Mouse (Mus musculus) liver, adult 2 months (tissue): ENCODE measurements around the gene Slc22a20. TPM values are rescaled to one million over a fixed set of nuclear protein-coding genes. Genes with fewer than 3 reads are reported as not detected.

Experiments
- DNase-seq: peaks from one replicate; pipeline ENCODE4 v3.0.0-alpha.2; 2011; ENCODE audit warnings: low read depth, low spot score; ENCODE audit errors: extremely low read depth
- H3K27ac ChIP-seq: fragments of 200-500 bp; replicated peaks from 2 replicates; pipeline ENCODE4 v1.5.1; 2012; ENCODE audit warnings: low read depth, mild to moderate bottlenecking, control low read depth, inconsistent platforms, low read length; ENCODE audit not compliant: insufficient read depth
- H3K27me3 ChIP-seq: fragments of 200-500 bp; 2 replicates; pipeline ENCODE4 v1.6.1; 2012; ENCODE audit warnings: mild to moderate bottlenecking, moderate library complexity, low read length, inconsistent platforms; ENCODE audit not compliant: control insufficient read depth, insufficient read depth
- H3K36me3 ChIP-seq: fragments of 200-500 bp; 2 replicates; pipeline ENCODE4 v1.6.1; 2012; ENCODE audit warnings: low read length, inconsistent platforms; ENCODE audit not compliant: control insufficient read depth, insufficient read depth
- H3K4me1 ChIP-seq: fragments of 200-500 bp; 2 replicates; pipeline ENCODE4 v1.6.1; 2011; ENCODE audit warnings: low read length; ENCODE audit not compliant: control insufficient read depth, insufficient read depth
- H3K4me3 ChIP-seq: fragments of 200-500 bp; 2 replicates; pipeline ENCODE4 v1.5.1; 2011; ENCODE audit warnings: low read depth, mild to moderate bottlenecking, control low read depth, low read length, moderate library complexity; ENCODE audit not compliant: insufficient read depth
- H3K79me2 ChIP-seq: fragments of 200-500 bp; 2 replicates; pipeline ENCODE4 v1.6.1; 2012; ENCODE audit warnings: inconsistent platforms, mild to moderate bottlenecking, low read length, moderate library complexity; ENCODE audit not compliant: control insufficient read depth, insufficient read depth
- H3K9ac ChIP-seq: fragments of 200-500 bp; 2 replicates; pipeline ENCODE4 v1.6.1; 2012; ENCODE audit warnings: low read depth, mild to moderate bottlenecking, control low read depth, inconsistent platforms, low read length
- CTCF ChIP-seq: fragments of 200-500 bp; IDR thresholded peaks from 2 replicates; pipeline ENCODE4 v1.5.1; 2011; ENCODE audit warnings: low read depth, low read length, control low read depth
- POLR2A ChIP-seq: fragments of 200-500 bp; IDR thresholded peaks from 2 replicates; pipeline ENCODE4 v1.6.1; 2011; ENCODE audit warnings: low read length, control low read depth; ENCODE audit not compliant: insufficient read depth; ENCODE audit errors: extremely low read depth
- WGBS: fragments of 180-500 bp; shearing (Covaris S2); methylation state at CpG from one replicate; pipeline ENCODE4 v1.1.7; 2018; 5-methylcytosine and 5-hydroxymethylcytosine counted together
- polyA plus RNA-seq: library from polyadenylated mRNA; depleted of rRNA; stranded (reverse); fragments of >200 nt; gene quantifications from 2 replicates; pipeline ENCODE4 v1.2.3, GENCODE M21; 2012
- total RNA-seq: library from RNA; depleted of rRNA; stranded (reverse); fragments of >200 nt; gene quantifications from 2 replicates; pipeline ENCODE4 v1.2.3, GENCODE M21; 2014

The Slc22a20 gene
- total and polyA plus RNA-seq, 2 experiments = not detected

DNA sequence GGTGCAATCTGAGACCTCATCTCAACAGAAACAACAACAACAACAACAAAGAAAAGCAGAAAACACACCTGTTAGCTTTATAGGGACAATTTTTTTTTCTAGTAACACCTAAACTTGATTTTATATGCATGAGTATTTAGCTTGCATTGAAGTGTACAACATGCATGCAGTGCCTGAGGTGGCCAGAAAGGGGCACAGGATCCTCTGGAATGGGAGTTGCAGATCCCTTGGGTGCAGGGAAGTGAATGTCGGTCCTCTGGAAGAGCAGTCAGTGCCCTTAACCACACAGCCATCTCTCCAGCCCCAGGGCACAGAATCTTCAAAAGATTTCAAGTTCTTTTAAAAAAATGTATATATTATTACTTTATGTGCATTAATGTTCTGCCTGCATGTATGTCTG, 23.3 kb downstream of the Slc22a20 start:
- DNase-seq = no peak
- Histone ChIP-seq H3K4me1 (peaks cover 9% of the 10 kb centered on the region; the same call in 1 of the 2 replicates), H3K36me3 (no peaks in the 10 kb centered on the region), H3K79me2 (no peaks in the 10 kb centered on the region; the same call in 1 of the 2 replicates), H3K4me3 (no peak overlapping the region), H3K27ac (no peak overlapping the region), H3K27me3 (no peaks in the 10 kb centered on the region), H3K9ac (no peak overlapping the region)
- 40% methylated on average over 1 of the region's 1 CpGs for WGBS
- TF ChIP-seq POLR2A = no peak
- no peak for TF ChIP-seq CTCF

DNA sequence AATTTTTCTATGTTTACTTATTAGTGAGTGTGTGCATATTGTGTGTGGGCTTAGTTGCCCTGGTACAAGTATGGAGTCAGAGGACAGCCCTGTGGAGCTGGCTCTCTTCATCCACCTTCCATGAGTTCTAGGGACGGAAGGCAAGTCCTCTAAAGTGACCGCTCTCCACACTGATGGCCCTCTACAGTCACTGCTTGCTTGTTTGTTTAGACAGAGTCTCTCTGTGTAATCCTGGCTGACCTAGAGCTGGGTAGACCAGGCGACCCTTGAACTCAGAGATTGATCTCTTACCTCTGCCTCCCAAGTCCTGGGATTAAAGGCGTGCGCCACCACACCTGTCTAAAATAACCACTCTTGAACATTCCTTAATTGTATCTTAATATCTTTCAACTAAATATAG, 28.6 kb downstream of the Slc22a20 start:
- peaks cover 15% of the 10 kb centered on the region for H3K4me1 ChIP-seq
- no peaks in the 10 kb centered on the region for H3K36me3 ChIP-seq
- DNase-seq = peak; percentile 95
- TF ChIP-seq POLR2A = no peak
- peak overlapping the region; percentile 29 for H3K27ac ChIP-seq
- 21% methylated on average over 5 of the region's 5 CpGs for WGBS
- H3K9ac ChIP-seq = no peak overlapping the region
- H3K79me2 ChIP-seq = no peaks in the 10 kb centered on the region; the same call in 1 of the 2 replicates
- H3K4me3 ChIP-seq = no peak overlapping the region
- no peaks in the 10 kb centered on the region for H3K27me3 ChIP-seq

DNA sequence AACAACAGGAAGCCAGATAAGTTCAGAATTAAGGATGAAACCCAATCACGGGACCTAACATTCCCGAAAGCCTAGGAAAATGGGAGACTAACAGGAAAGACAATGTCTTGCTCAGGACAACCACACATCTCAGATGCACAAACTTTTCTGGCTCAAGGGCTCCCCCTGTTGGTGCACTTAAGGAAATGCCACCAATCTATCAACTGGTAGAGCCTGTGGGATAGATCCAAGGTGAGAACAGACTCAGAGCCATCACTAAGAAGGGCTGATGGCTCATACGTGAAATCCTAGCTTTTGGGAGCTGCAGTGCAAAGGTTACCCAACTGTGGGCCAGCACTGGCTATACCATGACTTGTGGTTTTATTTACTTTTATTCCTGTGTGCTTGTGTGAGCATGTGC, 29.3 kb downstream of the Slc22a20 start:
- no peak overlapping the region for H3K9ac ChIP-seq
- H3K79me2 ChIP-seq = no peaks in the 10 kb centered on the region
- no peaks in the 10 kb centered on the region for H3K36me3 ChIP-seq
- peak overlapping the region; percentile 29 for H3K27ac ChIP-seq
- peak; percentile 53 for TF ChIP-seq CTCF
- no peak for TF ChIP-seq POLR2A
- H3K27me3 ChIP-seq = no peaks in the 10 kb centered on the region
- DNase-seq = peak; percentile 78
- 0% methylated on average over 3 of the region's 3 CpGs for WGBS
- H3K4me3 ChIP-seq = no peak overlapping the region
- peaks cover 15% of the 10 kb centered on the region for H3K4me1 ChIP-seq

DNA sequence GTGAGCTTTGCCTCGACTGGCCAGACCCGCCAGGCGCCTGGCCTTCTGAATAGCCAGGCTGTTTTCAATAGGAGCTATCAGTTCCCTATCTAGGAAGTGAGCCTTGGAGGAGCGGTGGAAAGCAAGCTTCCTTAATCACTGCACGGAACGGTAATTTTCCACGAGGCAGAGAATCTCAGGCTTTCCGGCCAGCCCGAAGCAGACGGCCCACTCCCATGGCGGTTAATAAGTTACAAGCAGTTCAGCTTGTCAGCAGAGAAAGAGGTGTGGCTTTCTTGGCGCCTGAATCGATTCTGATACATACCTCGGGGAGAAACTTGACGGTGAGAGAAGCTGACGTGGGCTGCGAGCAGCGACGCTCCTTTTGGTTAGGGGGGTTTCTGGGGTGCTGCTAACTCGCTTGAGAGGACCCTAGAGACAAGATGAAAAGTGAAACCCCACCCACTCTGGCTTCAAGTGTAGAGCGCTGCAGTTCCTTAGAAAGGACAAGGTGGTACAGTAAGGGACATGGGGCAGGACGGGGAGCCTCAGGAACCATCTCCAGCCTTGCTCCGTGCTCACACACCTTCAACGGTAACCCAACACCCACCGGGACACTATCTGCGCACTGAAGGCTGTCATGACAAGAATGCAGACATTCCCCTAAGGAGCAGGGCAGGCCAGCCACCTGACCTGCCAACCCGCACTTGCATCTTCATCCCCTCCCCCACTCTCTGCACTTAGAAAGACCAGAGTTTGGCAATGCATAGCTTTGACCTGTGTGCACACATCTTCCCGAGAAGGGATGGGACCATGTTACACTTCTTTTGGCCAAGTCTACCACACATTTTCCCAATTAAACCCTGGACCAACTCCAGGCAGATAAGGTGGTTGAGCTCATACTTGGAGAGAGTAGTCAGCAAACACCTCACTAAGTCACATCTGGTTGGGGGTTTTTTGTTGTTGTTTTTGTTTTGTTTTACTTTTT, 30.0 kb downstream of the Slc22a20 start:
- H3K27ac ChIP-seq = peak overlapping the region; percentile 72
- H3K9ac ChIP-seq = peak overlapping the region; percentile 19; the same call in 1 of the 2 replicates
- H3K4me3 ChIP-seq = 0 out of 2 replicates have a peak overlapping the region, but pooled peaks have one; percentile 2
- peak; percentile 78 for DNase-seq
- no peaks in the 10 kb centered on the region for H3K27me3 ChIP-seq
- 11% methylated on average over 28 of the region's 28 CpGs for WGBS
- H3K36me3 ChIP-seq = peaks cover under 1% of the 10 kb centered on the region; the same call in 1 of the 2 replicates
- H3K4me1 ChIP-seq = peaks cover 15% of the 10 kb centered on the region
- no peaks in the 10 kb centered on the region for H3K79me2 ChIP-seq
- TF ChIP-seq POLR2A (no peak), CTCF (no peak)

DNA sequence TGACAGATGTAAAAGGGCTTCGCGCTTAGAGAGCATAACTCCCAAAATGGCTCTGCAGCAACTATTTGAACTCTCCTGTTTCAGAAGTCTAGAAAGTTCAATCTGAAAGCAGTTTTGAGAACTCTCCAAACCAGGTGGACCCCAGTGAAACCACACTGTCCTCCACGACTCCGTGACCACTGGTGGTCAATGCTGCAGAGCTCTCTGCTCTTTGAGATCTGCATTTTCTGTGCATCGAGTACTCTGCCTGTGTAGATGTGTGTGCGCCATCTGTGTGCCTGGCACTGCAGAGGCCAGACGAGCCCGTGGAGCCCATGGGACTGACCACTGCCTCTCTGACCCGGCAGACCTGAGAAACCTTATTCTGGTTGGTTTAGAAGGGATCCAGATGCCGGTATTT, 31.0 kb downstream of the Slc22a20 start:
- 88% methylated on average over 10 of the region's 10 CpGs for WGBS
- H3K79me2 ChIP-seq = no peaks in the 10 kb centered on the region
- peaks cover 3% of the 10 kb centered on the region; the same call in 1 of the 2 replicates for H3K36me3 ChIP-seq
- H3K4me3 ChIP-seq = no peak overlapping the region
- H3K4me1 ChIP-seq = peaks cover 15% of the 10 kb centered on the region
- no peaks in the 10 kb centered on the region for H3K27me3 ChIP-seq
- TF ChIP-seq CTCF (no peak), POLR2A (no peak)
- H3K27ac ChIP-seq = peak overlapping the region; percentile 22; the same call in 1 of the 2 replicates
- no peak for DNase-seq
- no peak overlapping the region for H3K9ac ChIP-seq
